Mouse (Mus musculus): ENCODE data around the gene Mccc1. TPM values are rescaled to one million over a fixed set of nuclear protein-coding genes. Genes with fewer than 3 reads are reported as not detected.

Gene Mccc1
- total RNA-seq, 2 experiments from 2014 or later: 22.3 to 26.1 TPM

Other genes with a start within 250 kb of the Mccc1 start
- gene Atp11b, start 246.6 kb downstream of the Mccc1 start, total RNA-seq (2021): 10 to 100 TPM; 21.9 to 32.8 TPM
- 10 to 100 TPM; 75.4 to 78.0 TPM for gene Dcun1d1, start 63.2 kb downstream of the Mccc1 start, total RNA-seq (2021)
- gene Ccdc144b, start 52.9 kb upstream of the Mccc1 start, total RNA-seq (2021): not detected
- 10 to 100 TPM; 22.8 to 26.1 TPM for gene Acad9, start 65.3 kb upstream of the Mccc1 start, total RNA-seq (2021)
- gene D3Ertd254e, start 150.3 kb upstream of the Mccc1 start, total RNA-seq (2021): 1 to 10 TPM; 3.6 to 4.6 TPM
- gene Qrfpr, start 221.6 kb upstream of the Mccc1 start, total RNA-seq (2021): not detected

Data from gastrocnemius, postnatal 10 days (tissue).